Mouse (Mus musculus) embryonic fibroblast, embryonic 13.5 days (primary cell): ENCODE measurements at regions not wholly inside any gene's neighbourhood (a gene's known extent, or its start where the extent isn't known, plus 50 kb on each side); places are given as distances from the start of the nearest gene placed in this dataset.

Experiments used
- CTCF ChIP-seq: IDR thresholded peaks from 2 replicates; pipeline ENCODE4 v1.5.1; 2011; ENCODE audit warnings: mild to moderate bottlenecking, control low read depth, low read length, moderate library complexity, borderline replicate concordance; ENCODE audit not compliant: insufficient read depth
- POLR2A ChIP-seq: IDR thresholded peaks from 2 replicates; pipeline ENCODE4 v1.6.1; 2011; ENCODE audit warnings: low read depth, mild to moderate bottlenecking, control low read depth, low read length, moderate library complexity

GRCm38 (mm10) chr11:7568484-7568883 lies 354.8 kb upstream of the Igfbp3 start:
- TF ChIP-seq POLR2A (no peak), CTCF (no peak)
